Mouse (Mus musculus): ENCODE measurements around the gene 4933402J07Rik.

GRCm38 (mm10) chr8:87569203-87569602 is 5.5 kb downstream of the 4933402J07Rik start:
- TF ChIP-seq POLR2A (IDR thresholded peaks at IDR 0.05; ENCODE audit: insufficient read depth, low read depth, low read length) (no peak), EP300 (IDR thresholded peaks at IDR 0.05; ENCODE audit: insufficient read depth, low read depth, low read length) (no peak)

Measured in heart, adult 2 months (tissue).